Mouse (Mus musculus): ENCODE results near the gene Catsper2. TPM values are rescaled to one million over a fixed set of nuclear protein-coding genes. Genes with fewer than 3 reads are reported as not detected.
A peak's percentile ranks its signal among the peaks of the same experiment; 100 is the strongest.

The Catsper2 gene
- polyA plus RNA-seq, 1 experiment from 2014 or later: 3.4 TPM

DNA sequence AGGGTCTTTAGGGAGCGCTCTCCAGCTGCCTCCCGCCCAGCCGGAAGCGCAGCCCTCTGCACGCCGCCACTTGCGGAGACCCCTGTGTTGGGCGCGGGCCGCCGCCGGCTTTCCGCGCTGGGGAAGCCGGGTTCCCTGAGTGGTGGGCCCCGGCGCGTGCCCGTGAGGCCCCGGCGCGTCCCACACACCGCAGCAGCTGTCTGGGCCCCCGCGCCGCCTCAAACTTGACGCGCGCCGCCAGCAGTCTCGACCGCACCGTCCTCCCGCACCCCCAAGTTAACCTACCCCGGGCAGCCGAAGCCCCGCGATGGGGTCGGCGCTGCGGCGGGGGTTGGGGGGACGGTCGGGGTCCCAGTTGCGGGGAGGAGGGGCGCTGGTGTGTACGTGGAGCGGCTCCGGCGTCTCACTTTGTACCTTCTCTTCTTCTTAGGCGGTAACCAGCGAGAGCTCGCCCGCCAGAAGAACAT, 36.0 kb upstream of the Catsper2 start:
- Histone ChIP-seq H3K9ac (ENCODE audit: low read length) (peak overlapping the region; percentile 99), H3K4me1 (ENCODE audit: control insufficient read depth, insufficient read depth, low read length) (peaks cover 31% of the 10 kb centered on the region), H3K27ac (ENCODE audit: low read length) (peak overlapping the region; percentile 97), H3K9me3 (replicated peaks; ENCODE audit: control insufficient read depth, low read length) (no peaks in the 10 kb centered on the region), H3K4me2 (ENCODE audit: low read depth, low read length) (peak overlapping the region; percentile 93), H3K36me3 (ENCODE audit: control insufficient read depth, insufficient read depth) (peaks cover 12% of the 10 kb centered on the region), H3K4me3 (ENCODE audit: low read length) (peak overlapping the region; percentile 97), H3K27me3 (ENCODE audit: control insufficient read depth, insufficient read depth, low read length) (no peaks in the 10 kb centered on the region)
- WGBS: under 1% methylated on average over 54 of the region's 54 CpGs
- peak; percentile 15 for ATAC-seq (replicated peaks; ENCODE audit: extremely low read depth, insufficient read depth, low FRiP score)

DNA sequence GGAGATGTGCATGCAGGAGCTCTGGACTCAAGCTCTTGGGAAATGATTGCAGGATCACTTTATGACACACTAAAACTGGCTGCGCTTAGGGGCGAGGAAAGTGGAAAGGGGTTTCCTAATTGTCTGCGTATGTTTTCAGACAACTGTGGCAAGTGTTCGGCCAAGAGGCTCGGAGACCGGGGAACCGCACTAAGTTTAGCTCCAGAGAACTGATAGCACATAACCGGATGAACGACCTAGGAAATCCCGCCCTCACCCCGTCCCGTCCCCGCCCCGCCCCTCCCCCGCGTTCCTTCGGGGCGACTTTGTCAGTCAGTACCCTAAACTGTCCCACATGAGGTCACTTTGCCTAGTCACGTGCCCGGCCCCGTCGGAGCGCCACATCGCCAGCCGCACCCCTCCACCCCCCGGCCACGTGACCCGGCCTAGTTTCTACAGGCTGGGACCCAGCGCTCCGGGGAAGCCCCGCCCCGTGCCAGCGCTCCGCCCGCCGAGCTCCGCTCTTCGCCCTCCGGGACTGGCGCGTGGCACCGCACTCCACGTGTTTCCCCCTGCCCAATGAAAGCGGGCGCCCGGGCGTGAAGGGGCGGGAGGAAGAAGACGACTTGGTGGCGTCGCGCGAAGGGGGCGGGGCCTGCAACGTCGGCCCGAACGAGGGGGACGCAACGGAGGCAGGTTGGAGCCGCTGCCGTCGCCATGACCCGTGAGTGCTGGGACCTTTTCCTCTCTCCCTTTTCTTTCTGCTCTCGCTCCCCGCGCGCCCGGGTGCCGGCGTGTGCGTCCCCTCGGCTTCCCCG, 35.3 kb upstream of the Catsper2 start, which contains the start of gene Serf2:
TSS of gene Serf2 (plus strand) at position 457 of the 797 bp plus-strand sequence.
- ATAC-seq (replicated peaks; ENCODE audit: extremely low read depth, insufficient read depth, low FRiP score): peak; percentile 97
- H3K27me3 ChIP-seq (ENCODE audit: control insufficient read depth, insufficient read depth, low read length): no peaks in the 10 kb centered on the region
- WGBS: under 1% methylated on average over 67 of the region's 74 CpGs

DNA sequence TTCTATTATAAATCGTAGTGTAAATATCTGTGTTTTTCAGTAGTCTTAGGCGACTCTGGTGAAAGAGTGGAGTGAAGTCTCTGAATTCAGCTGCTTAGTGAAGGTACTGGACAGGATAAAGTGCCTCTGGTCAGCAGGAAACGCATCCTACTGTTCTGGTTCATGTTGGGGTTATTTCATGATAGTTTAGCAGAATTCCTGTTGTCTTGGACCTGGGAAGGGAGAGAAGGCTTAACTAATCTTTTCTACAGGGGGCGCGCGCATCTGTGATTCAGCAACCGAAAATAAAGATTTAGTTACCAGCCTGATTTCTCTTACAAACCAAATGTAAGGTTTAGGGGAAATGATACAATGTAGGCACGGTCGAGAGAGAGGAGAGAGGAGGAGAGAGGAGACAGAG, 34.5 kb upstream of the Catsper2 start:
- 12% methylated on average over 9 of the region's 9 CpGs for WGBS
- H3K4me1 ChIP-seq (ENCODE audit: control insufficient read depth, insufficient read depth, low read length): peaks cover 28% of the 10 kb centered on the region
- peak overlapping the region; percentile 89 for H3K4me2 ChIP-seq (ENCODE audit: low read depth, low read length)
- no peak for ATAC-seq (replicated peaks; ENCODE audit: extremely low read depth, insufficient read depth, low FRiP score)
- peak overlapping the region; percentile 100 for H3K27ac ChIP-seq (ENCODE audit: low read length)
- H3K4me3 ChIP-seq (ENCODE audit: low read length): peak overlapping the region; percentile 97
- H3K9ac ChIP-seq (ENCODE audit: low read length): peak overlapping the region; percentile 82
- H3K36me3 ChIP-seq (ENCODE audit: control insufficient read depth, insufficient read depth): peaks cover 12% of the 10 kb centered on the region
- H3K27me3 ChIP-seq (ENCODE audit: control insufficient read depth, insufficient read depth, low read length): no peaks in the 10 kb centered on the region
- H3K9me3 ChIP-seq (replicated peaks; ENCODE audit: control insufficient read depth, low read length): no peaks in the 10 kb centered on the region

More for the DNA sequence above, 35.3 kb upstream of the Catsper2 start, which contains the start of gene Serf2:
- Histone ChIP-seq H3K4me3 (ENCODE audit: low read length) (peak within 1 kb of the TSS; percentile 97), H3K27ac (ENCODE audit: low read length) (peak within 1 kb of the TSS; percentile 100), H3K9ac (ENCODE audit: low read length) (peak within 1 kb of the TSS; percentile 99), H3K36me3 (ENCODE audit: control insufficient read depth, insufficient read depth) (peaks cover 12% of the 10 kb centered on the region), H3K4me2 (ENCODE audit: low read depth, low read length) (peak within 1 kb of the TSS; percentile 93), H3K9me3 (replicated peaks; ENCODE audit: control insufficient read depth, low read length) (no peaks in the 10 kb centered on the region), H3K4me1 (ENCODE audit: control insufficient read depth, insufficient read depth, low read length) (peaks cover 31% of the 10 kb centered on the region)

DNA sequence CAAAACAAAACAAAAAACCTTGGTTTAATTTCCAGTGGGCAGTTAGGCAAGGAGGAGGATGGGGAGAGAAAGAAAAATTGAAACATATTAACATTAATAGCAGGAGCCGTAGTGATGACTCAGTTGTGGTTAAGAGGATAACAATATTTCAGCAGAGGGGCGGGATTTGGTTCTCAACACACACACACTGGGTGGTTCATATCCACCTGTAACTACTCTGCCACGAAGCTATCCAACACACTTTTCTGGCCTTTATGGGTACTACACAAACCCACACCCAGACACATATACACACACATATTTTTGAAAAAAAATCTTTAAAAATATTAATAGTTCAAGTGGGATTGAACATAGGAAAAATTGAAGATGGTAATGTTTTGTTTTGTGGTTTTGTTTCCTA, 33.4 kb upstream of the Catsper2 start:
- Histone ChIP-seq H3K9me3 (replicated peaks; ENCODE audit: control insufficient read depth, low read length) (no peaks in the 10 kb centered on the region), H3K27me3 (ENCODE audit: control insufficient read depth, insufficient read depth, low read length) (no peaks in the 10 kb centered on the region)
- whole genome bisulfite sequencing: 85% methylated on average over 3 of the region's 3 CpGs

DNA sequence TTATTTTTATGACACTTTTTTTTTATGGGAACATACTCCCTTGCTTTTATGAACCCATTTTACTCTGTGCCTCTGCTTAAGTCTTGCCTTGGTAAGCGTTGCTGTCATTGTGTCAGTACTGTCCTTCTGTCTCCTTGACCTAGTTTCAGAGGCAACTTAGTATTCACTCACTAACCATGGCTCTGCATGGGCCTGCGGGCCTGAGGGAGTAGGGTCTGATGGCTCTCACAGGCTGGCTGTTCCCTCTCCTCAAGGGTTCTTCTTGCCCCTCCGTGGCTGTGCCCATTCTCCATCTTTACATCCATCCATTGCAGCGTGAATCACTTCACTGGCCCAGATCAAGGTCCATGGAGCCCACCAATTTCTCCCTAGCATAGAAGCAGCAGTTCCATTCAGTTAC, 32.9 kb upstream of the Catsper2 start:
- no peak overlapping the region for H3K27ac ChIP-seq (ENCODE audit: low read length)
- no peak overlapping the region for H3K9ac ChIP-seq (ENCODE audit: low read length)
- ATAC-seq (replicated peaks; ENCODE audit: extremely low read depth, insufficient read depth, low FRiP score): no peak
- no peak overlapping the region for H3K4me3 ChIP-seq (ENCODE audit: low read length)
- H3K9me3 ChIP-seq (replicated peaks; ENCODE audit: control insufficient read depth, low read length): no peaks in the 10 kb centered on the region
- peaks cover 28% of the 10 kb centered on the region for H3K4me1 ChIP-seq (ENCODE audit: control insufficient read depth, insufficient read depth, low read length)
- no peaks in the 10 kb centered on the region for H3K27me3 ChIP-seq (ENCODE audit: control insufficient read depth, insufficient read depth, low read length)
- 88% methylated on average over 4 of the region's 4 CpGs for WGBS
- peaks cover 6% of the 10 kb centered on the region for H3K36me3 ChIP-seq (ENCODE audit: control insufficient read depth, insufficient read depth)
- H3K4me2 ChIP-seq (ENCODE audit: low read depth, low read length): no peak overlapping the region

More for the DNA sequence above, 33.4 kb upstream of the Catsper2 start:
- Histone ChIP-seq H3K27ac (ENCODE audit: low read length) (no peak overlapping the region), H3K4me3 (ENCODE audit: low read length) (no peak overlapping the region), H3K9ac (ENCODE audit: low read length) (no peak overlapping the region), H3K36me3 (ENCODE audit: control insufficient read depth, insufficient read depth) (peaks cover 7% of the 10 kb centered on the region), H3K4me2 (ENCODE audit: low read depth, low read length) (no peak overlapping the region), H3K4me1 (ENCODE audit: control insufficient read depth, insufficient read depth, low read length) (peaks cover 27% of the 10 kb centered on the region)
- ATAC-seq (replicated peaks; ENCODE audit: extremely low read depth, insufficient read depth, low FRiP score): no peak

DNA sequence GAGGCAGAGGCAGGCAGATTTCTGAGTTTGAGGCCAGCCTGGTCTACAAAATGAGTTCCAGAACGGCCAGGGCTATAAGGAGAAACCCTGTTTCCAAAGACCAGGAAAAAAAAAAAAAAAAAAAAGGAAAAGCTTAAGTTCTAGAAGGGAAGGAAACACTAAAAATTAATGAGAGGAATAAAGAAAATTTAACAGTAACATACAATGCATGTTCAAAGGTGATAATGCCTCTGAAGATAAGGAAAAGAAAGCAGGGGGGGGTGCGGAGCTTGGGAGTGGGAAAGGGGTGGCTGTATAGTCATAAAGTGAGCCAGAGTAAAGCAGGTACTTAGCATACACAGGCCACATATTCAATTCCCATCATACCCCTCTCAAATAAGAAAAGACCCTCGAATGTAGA, 31.5 kb upstream of the Catsper2 start:
- peaks cover 18% of the 10 kb centered on the region for H3K4me1 ChIP-seq (ENCODE audit: control insufficient read depth, insufficient read depth, low read length)
- H3K27me3 ChIP-seq (ENCODE audit: control insufficient read depth, insufficient read depth, low read length): no peaks in the 10 kb centered on the region
- H3K4me3 ChIP-seq (ENCODE audit: low read length): no peak overlapping the region
- WGBS: 76% methylated on average over 3 of the region's 3 CpGs
- H3K9me3 ChIP-seq (replicated peaks; ENCODE audit: control insufficient read depth, low read length): no peaks in the 10 kb centered on the region
- no peak overlapping the region for H3K9ac ChIP-seq (ENCODE audit: low read length)
- H3K27ac ChIP-seq (ENCODE audit: low read length): no peak overlapping the region
- H3K4me2 ChIP-seq (ENCODE audit: low read depth, low read length): no peak overlapping the region
- ATAC-seq (replicated peaks; ENCODE audit: extremely low read depth, insufficient read depth, low FRiP score): no peak
- no peaks in the 10 kb centered on the region for H3K36me3 ChIP-seq (ENCODE audit: control insufficient read depth, insufficient read depth)

DNA sequence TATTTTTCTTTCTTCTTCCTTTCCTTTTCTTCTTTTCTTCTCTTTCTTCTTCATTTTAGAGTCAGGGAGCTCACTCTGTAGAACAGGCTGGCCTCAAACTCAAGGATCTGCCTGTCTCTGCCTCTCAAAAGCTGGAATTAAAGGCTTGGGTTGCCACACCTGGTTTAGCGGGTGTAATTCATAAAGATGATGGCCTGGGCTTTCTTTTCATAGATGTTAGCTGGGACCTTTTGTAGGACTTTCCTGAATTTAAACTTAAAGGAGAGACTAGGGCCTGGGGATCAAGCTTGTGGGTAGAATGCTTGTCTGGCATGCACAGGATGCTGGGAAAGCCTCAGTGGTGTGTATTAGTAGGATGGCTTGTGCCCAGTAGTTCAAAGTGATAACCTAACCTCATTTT, 30.6 kb upstream of the Catsper2 start, which contains the start of gene Ell3:
TSS of gene Ell3 (minus strand) at position 101 of the 400 bp plus-strand sequence.
- Histone ChIP-seq H3K27me3 (ENCODE audit: control insufficient read depth, insufficient read depth, low read length) (no peaks in the 10 kb centered on the region), H3K9ac (ENCODE audit: low read length) (peak within 1 kb of the TSS; percentile 71), H3K4me1 (ENCODE audit: control insufficient read depth, insufficient read depth, low read length) (peaks cover 18% of the 10 kb centered on the region), H3K9me3 (replicated peaks; ENCODE audit: control insufficient read depth, low read length) (no peaks in the 10 kb centered on the region), H3K27ac (ENCODE audit: low read length) (no peak within 1 kb of the TSS), H3K36me3 (ENCODE audit: control insufficient read depth, insufficient read depth) (peaks cover 4% of the 10 kb centered on the region; the same call in 1 of the 2 replicates), H3K4me2 (ENCODE audit: low read depth, low read length) (peak within 1 kb of the TSS; percentile 99), H3K4me3 (ENCODE audit: low read length) (peak within 1 kb of the TSS; percentile 64)
- WGBS: 85% methylated on average over 1 of the region's 1 CpGs
- ATAC-seq (replicated peaks; ENCODE audit: extremely low read depth, insufficient read depth, low FRiP score): no peak

DNA sequence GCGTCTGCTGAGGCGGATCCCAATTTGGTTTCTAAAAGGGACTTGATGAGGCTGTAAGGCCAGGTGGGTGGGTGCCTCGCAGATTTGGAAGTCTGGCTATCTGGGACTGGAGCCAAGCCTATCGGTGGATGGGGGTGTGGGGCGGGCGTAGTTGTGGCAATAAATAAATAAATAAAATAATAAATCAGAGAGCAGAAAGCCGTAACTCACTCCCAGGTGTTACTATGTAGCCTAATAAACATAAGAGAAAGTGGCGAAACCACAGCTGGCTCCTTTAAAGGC, 29.4 kb upstream of the Catsper2 start:
- peak overlapping the region; percentile 71 for H3K9ac ChIP-seq (ENCODE audit: low read length)
- no peak for ATAC-seq (replicated peaks; ENCODE audit: extremely low read depth, insufficient read depth, low FRiP score)
- WGBS: 19% methylated on average over 8 of the region's 8 CpGs

More for the DNA sequence above, 29.4 kb upstream of the Catsper2 start:
- Histone ChIP-seq H3K27ac (ENCODE audit: low read length) (no peak overlapping the region), H3K9me3 (replicated peaks; ENCODE audit: control insufficient read depth, low read length) (no peaks in the 10 kb centered on the region), H3K36me3 (ENCODE audit: control insufficient read depth, insufficient read depth) (peaks cover 14% of the 10 kb centered on the region), H3K4me2 (ENCODE audit: low read depth, low read length) (peak overlapping the region; percentile 99), H3K4me1 (ENCODE audit: control insufficient read depth, insufficient read depth, low read length) (peaks cover 18% of the 10 kb centered on the region), H3K27me3 (ENCODE audit: control insufficient read depth, insufficient read depth, low read length) (no peaks in the 10 kb centered on the region), H3K4me3 (ENCODE audit: low read length) (peak overlapping the region; percentile 64)
